In the genomic region with DNA sequence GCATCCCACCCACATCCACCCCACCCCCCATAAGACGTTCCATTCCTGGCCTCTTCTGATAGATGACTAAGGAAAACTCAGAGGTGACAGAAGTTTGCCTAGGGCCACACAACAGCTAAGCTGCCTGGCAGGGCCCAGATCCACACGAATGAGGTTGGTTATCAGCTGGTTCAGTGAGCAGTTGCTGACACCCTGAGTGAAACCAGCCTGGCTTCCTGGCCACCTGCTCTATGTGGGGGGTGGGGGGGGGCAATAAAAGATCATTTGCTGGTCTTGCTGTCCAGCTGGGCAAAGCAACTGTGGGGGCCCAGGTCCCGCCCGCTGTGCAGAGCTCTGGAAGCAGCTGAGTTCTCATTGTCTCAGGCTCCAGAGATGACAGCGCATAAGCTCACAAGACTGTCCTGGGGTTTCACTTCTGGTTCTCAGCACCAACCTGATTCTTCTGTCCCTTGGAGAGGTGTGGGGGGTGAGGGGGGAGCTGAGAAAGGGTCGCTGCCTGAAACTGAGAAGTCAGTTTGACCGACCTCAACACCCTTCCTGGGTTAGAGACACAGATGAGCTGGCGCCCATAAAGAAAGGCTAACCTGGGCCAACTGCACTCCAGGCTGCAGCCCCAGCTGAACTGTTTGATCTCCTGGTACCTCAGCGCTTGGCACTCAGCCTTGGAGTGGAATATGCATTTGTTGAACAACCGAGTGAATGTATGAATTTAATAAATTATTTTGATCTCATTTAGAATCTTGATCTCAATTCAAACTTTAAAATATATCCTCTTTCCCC, we compare ENCODE assay signal across 10 mouse cellular contexts. TPM values are rescaled to one million over a fixed set of nuclear protein-coding genes. Genes with fewer than 3 reads are reported as not detected.
DNase-seq lines count a peak whose midpoint lies in the region; ATAC-seq and TF ChIP-seq lines count a peak whose summit lies in the region.
"Had no signal": no experiment of that assay in that cellular context is flagged by ENCODE, and none has a peak within 500 bp of the region (broad histone marks: within the 10 kb centered on the region; RNA-seq: fewer than 3 reads in every experiment).

No protein-coding gene starts in this region.

- H3K27ac ChIP-seq in forebrain, embryonic 11.5 days (ENCODE audit: low read depth, low read length): no peak overlapping the region
- H3K27ac ChIP-seq in forebrain, embryonic 15.5 days (replicated peaks): no peak overlapping the region
- no peak overlapping the region for H3K27ac ChIP-seq in stomach, embryonic 14.5 days (ENCODE audit: low read length)
- H3K27ac ChIP-seq in stomach, postnatal 0 days (replicated peaks): no peak overlapping the region
- peak overlapping the region; percentile 99 for H3K27ac ChIP-seq in liver, embryonic 15.5 days (replicated peaks)
- H3K27ac ChIP-seq: macrophage had no signal

- TF ChIP-seq CTCF in stomach, postnatal 0 days (IDR thresholded peaks at IDR 0.05; ENCODE audit: low read depth): no peak

- no peak overlapping the region for H3K4me3 ChIP-seq in forebrain, embryonic 11.5 days (ENCODE audit: low read depth, low read length)
- H3K4me3 ChIP-seq in forebrain, embryonic 15.5 days: no peak overlapping the region
- H3K4me3 ChIP-seq in stomach, embryonic 14.5 days (ENCODE audit: low read depth, low read length): no peak overlapping the region
- H3K4me3 ChIP-seq in stomach, postnatal 0 days (ENCODE audit: low read depth, low read length): no peak overlapping the region
- peak overlapping the region; percentile 36 for H3K4me3 ChIP-seq in liver, embryonic 15.5 days (replicated peaks)

- WGBS in forebrain, embryonic 11.5 days: 81% methylated on average over 10 of the region's 10 CpGs
- 69% methylated on average over 10 of the region's 10 CpGs for WGBS in forebrain, embryonic 15.5 days
- WGBS in stomach, embryonic 14.5 days: 56% methylated on average over 10 of the region's 10 CpGs
- 64% methylated on average over 10 of the region's 10 CpGs for WGBS in stomach, postnatal 0 days
- 28% methylated on average over 10 of the region's 10 CpGs for WGBS in liver, embryonic 15.5 days (ENCODE audit: insufficient replicate concordance)

- H3K36me3 ChIP-seq in forebrain, embryonic 11.5 days (ENCODE audit: control insufficient read depth, insufficient read depth, low read length): no peaks in the 10 kb centered on the region
- no peaks in the 10 kb centered on the region for H3K36me3 ChIP-seq in forebrain, embryonic 15.5 days
- no peaks in the 10 kb centered on the region for H3K36me3 ChIP-seq in stomach, embryonic 14.5 days (ENCODE audit: control insufficient read depth, insufficient read depth, low read length)
- no peaks in the 10 kb centered on the region for H3K36me3 ChIP-seq in stomach, postnatal 0 days (ENCODE audit: control insufficient read depth, insufficient read depth, low read length)
- H3K36me3 ChIP-seq in liver, embryonic 15.5 days (replicated peaks): no peaks in the 10 kb centered on the region

- H3K27me3 ChIP-seq in forebrain, embryonic 11.5 days (ENCODE audit: control insufficient read depth, insufficient read depth, low read length): no peaks in the 10 kb centered on the region
- no peaks in the 10 kb centered on the region for H3K27me3 ChIP-seq in forebrain, embryonic 15.5 days
- H3K27me3 ChIP-seq in stomach, embryonic 14.5 days (ENCODE audit: control insufficient read depth, insufficient read depth, low read length): no peaks in the 10 kb centered on the region
- H3K27me3 ChIP-seq in stomach, postnatal 0 days (ENCODE audit: control insufficient read depth, insufficient read depth, low read length): no peaks in the 10 kb centered on the region
- H3K27me3 ChIP-seq in liver, embryonic 15.5 days: no peaks in the 10 kb centered on the region; the same call in 1 of the 2 replicates

- 0 out of 2 replicates have a peak, but pooled peaks have one; percentile 30 for ATAC-seq in forebrain, embryonic 11.5 days (replicated peaks; ENCODE audit: low FRiP score)
- no peak for ATAC-seq in forebrain, embryonic 15.5 days (replicated peaks)
- peak; percentile 64; the same call in 1 of the 2 replicates for ATAC-seq in stomach, embryonic 14.5 days (ENCODE audit: insufficient number of reproducible peaks, insufficient read depth, low FRiP score, low read depth)
- no peak for ATAC-seq in stomach, postnatal 0 days (ENCODE audit: low FRiP score, low TSS enrichment)
- ATAC-seq in liver, embryonic 15.5 days (ENCODE audit: insufficient read depth): peak; percentile 98
- ATAC-seq in activated CD4-positive, CD25-positive, alpha-beta regulatory T cell, adult 4 months: no peak

- no peak overlapping the region for H3K9ac ChIP-seq in forebrain, embryonic 11.5 days (ENCODE audit: low read length)
- no peak overlapping the region for H3K9ac ChIP-seq in forebrain, embryonic 15.5 days (replicated peaks)
- no peak overlapping the region for H3K9ac ChIP-seq in stomach, embryonic 14.5 days (replicated peaks; ENCODE audit: low read depth, low read length)
- no peak overlapping the region for H3K9ac ChIP-seq in stomach, postnatal 0 days (ENCODE audit: low read length)
- peak overlapping the region; percentile 57 for H3K9ac ChIP-seq in liver, embryonic 15.5 days

- DNase-seq in forebrain, embryonic 11.5 days (ENCODE audit: low spot score): no peak
- DNase-seq in stomach, postnatal 0 days (ENCODE audit: low spot score): no peak
- no peak for DNase-seq in adrenal gland, adult (ENCODE audit: inconsistent age in 2 of 2, low spot score in 1 of 2)
- no peak for DNase-seq in adrenal gland, adult 18-20 months (ENCODE audit: low spot score in 2 of 2)
- DNase-seq: thymus, postnatal 36 days had no signal

- H3K9me3 ChIP-seq in forebrain, embryonic 11.5 days (ENCODE audit: control insufficient read depth, low read length): no peaks in the 10 kb centered on the region
- no peaks in the 10 kb centered on the region for H3K9me3 ChIP-seq in forebrain, embryonic 15.5 days
- no peaks in the 10 kb centered on the region for H3K9me3 ChIP-seq in stomach, embryonic 14.5 days (ENCODE audit: control insufficient read depth, low read depth, low read length)
- H3K9me3 ChIP-seq in stomach, postnatal 0 days (ENCODE audit: control insufficient read depth, low read length): no peaks in the 10 kb centered on the region
- H3K9me3 ChIP-seq in liver, embryonic 15.5 days (replicated peaks): no peaks in the 10 kb centered on the region

- H3K4me1 ChIP-seq in forebrain, embryonic 11.5 days (replicated peaks; ENCODE audit: control insufficient read depth, insufficient read depth, low read length): no peaks in the 10 kb centered on the region
- H3K4me1 ChIP-seq in forebrain, embryonic 15.5 days: no peaks in the 10 kb centered on the region
- H3K4me1 ChIP-seq in stomach, embryonic 14.5 days (ENCODE audit: control insufficient read depth, insufficient read depth, low read length): no peaks in the 10 kb centered on the region
- no peaks in the 10 kb centered on the region for H3K4me1 ChIP-seq in stomach, postnatal 0 days (replicated peaks; ENCODE audit: control insufficient read depth, insufficient read depth)
- H3K4me1 ChIP-seq in liver, embryonic 15.5 days (replicated peaks): peaks cover 51% of the 10 kb centered on the region

- TF ChIP-seq EP300 in stomach, postnatal 0 days (optimal IDR thresholded peaks at IDR 0.05): no peak

- no peak overlapping the region for H3K4me2 ChIP-seq in forebrain, embryonic 11.5 days (ENCODE audit: low read depth, low read length, severe bottlenecking)
- no peak overlapping the region for H3K4me2 ChIP-seq in forebrain, embryonic 15.5 days (replicated peaks)
- H3K4me2 ChIP-seq in stomach, embryonic 14.5 days (replicated peaks; ENCODE audit: low read depth, low read length): no peak overlapping the region
- H3K4me2 ChIP-seq in stomach, postnatal 0 days (replicated peaks; ENCODE audit: low read depth): no peak overlapping the region
- H3K4me2 ChIP-seq in liver, embryonic 15.5 days: peak overlapping the region; percentile 67

RNA-seq across cellular contexts. Expression of gene Top1, which starts 42.3 kb away (rescaled TPM):
- polyA plus RNA-seq in forebrain, embryonic 11.5 days (2014; fragmentation: Nextera tagmentation; extraction: Ambion mirVana): 118 and 140 TPM in 2 replicates
- 106 and 113 TPM in 2 replicates for polyA plus RNA-seq in forebrain, embryonic 15.5 days (2015; fragmentation: Nextera tagmentation; extraction: Ambion mirVana)
- polyA plus RNA-seq in stomach, embryonic 14.5 days (2014; fragmentation: Nextera tagmentation; extraction: Ambion mirVana): 78.6 and 88.5 TPM in 2 replicates
- 29.7 and 30.6 TPM in 2 replicates for polyA plus RNA-seq in stomach, postnatal 0 days (2015; fragmentation: Nextera tagmentation; extraction: Ambion mirVana)
- 55.3 and 56.7 TPM in 2 replicates for polyA plus RNA-seq in liver, embryonic 15.5 days (2015; fragmentation: Nextera tagmentation; extraction: Ambion mirVana)
- polyA plus RNA-seq in activated CD4-positive, CD25-positive, alpha-beta regulatory T cell, adult 4 months (2017; shearing (Covaris generic)): 10 to 100 TPM; 74.7 to 77.4 TPM
- 100 to 1,000 TPM in 1 of 2 experiments, 10 to 100 TPM in 1; 83.5 to 105 TPM for total RNA-seq in adrenal gland, adult 18-20 months (2021)

Comparison
In these comparisons a context has a peak if more than half of its experiments do, and no peak if none do; other contexts are left out.
1. ATAC-seq: peak in forebrain, embryonic 11.5 days (single experiment), stomach, embryonic 14.5 days (single experiment) and liver, embryonic 15.5 days (single experiment); none in forebrain, embryonic 15.5 days (single experiment), stomach, postnatal 0 days (single experiment) and activated CD4-positive, CD25-positive, alpha-beta regulatory T cell, adult 4 months (single experiment).